Mouse (Mus musculus): ENCODE measurements at regions not wholly inside any gene's neighbourhood (a gene's known extent, or its start where the extent isn't known, plus 50 kb on each side); places are given as distances from the start of the nearest gene placed in this dataset.

DNA sequence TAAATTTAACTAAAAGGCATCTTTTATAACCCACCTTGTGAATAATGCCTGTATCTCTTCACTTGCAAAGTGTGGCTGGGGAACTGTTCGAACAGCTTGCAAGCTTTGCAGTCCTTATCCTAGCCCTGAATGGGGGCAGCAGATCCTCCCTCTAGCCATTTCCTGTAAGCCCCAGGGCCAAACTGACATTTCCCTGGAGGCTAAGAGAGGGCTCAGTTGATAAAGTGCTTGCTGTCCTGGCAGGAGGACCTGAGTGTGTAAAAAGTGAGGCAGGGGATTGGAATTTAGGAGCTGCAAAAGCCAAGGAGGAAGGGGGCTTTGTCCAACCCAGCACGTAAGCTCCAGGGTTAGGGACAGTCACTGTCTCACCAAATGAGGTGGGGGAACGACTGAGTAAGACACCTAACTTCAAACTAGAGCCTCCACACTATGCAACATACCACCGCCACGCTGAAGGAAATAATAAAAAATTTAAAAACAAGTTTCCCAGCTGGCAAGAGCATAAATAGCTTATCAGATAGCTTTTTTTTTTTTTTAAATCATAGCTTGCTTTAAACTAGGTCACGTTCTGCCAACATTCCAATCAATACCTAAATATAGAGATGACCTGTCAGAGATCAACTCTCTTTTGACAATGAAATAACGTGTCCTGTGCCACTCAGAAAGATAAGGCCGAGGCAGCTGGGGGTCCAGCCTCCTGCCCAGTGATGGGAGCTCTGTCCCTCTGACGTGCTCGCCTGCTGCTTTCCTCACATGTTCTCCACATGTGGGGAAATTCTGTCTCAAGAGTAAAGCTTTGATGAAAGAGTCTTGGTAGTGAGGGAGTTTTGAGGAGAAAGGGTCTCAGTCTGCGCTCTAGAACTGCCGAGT is 146.0 kb downstream of the Zfp36l1 start:
- DNase-seq (ENCODE audit: low spot score), result peak; percentile 68
- H3K36me3 ChIP-seq (ENCODE audit: insufficient read depth, low read length), result no peaks in the 10 kb centered on the region
- no peak for TF ChIP-seq CTCF (IDR thresholded peaks at IDR 0.05)
- TF ChIP-seq EP300 (IDR thresholded peaks at IDR 0.05), result no peak
- H3K9ac ChIP-seq (replicated peaks; ENCODE audit: low read depth), result no peak overlapping the region
- peak overlapping the region; percentile 69 for H3K27ac ChIP-seq (ENCODE audit: low read length)
- H3K27me3 ChIP-seq (replicated peaks; ENCODE audit: insufficient read depth, low read length), result no peaks in the 10 kb centered on the region
- WGBS, result 52% methylated on average over 12 of the region's 12 CpGs
- H3K4me3 ChIP-seq (ENCODE audit: low read depth, low read length), result no peak overlapping the region
- H3K4me1 ChIP-seq (ENCODE audit: insufficient read depth, low read depth, low read length), result peaks cover 46% of the 10 kb centered on the region
- no peak overlapping the region for H3K4me2 ChIP-seq (replicated peaks; ENCODE audit: low read depth, low read length)
- no peak for ATAC-seq
- no peaks in the 10 kb centered on the region for H3K9me3 ChIP-seq (ENCODE audit: low read length)

DNA sequence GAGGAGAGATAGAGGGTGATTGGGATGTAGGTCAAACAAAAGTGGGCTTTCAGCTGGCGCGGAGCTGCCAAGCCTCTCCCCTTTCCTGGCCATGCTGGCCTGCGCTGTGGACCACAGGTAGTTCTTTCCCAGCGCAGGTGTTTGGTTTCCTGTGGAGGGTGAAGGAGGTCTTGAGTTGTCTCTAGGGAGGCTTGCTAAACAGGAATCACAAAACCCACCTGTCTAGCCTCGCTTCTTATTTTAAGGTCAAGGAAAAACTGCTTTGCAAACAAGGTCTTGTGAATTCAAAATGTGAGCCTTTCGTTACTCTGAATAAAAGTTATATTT is 146.6 kb downstream of the Zfp36l1 start:
- Histone ChIP-seq H3K36me3 (ENCODE audit: insufficient read depth, low read length) (no peaks in the 10 kb centered on the region), H3K9me3 (ENCODE audit: low read length) (no peaks in the 10 kb centered on the region), H3K4me1 (ENCODE audit: insufficient read depth, low read depth, low read length) (peaks cover 45% of the 10 kb centered on the region), H3K4me2 (replicated peaks; ENCODE audit: low read depth, low read length) (peak overlapping the region; percentile 75; the same call in 1 of the 2 replicates), H3K4me3 (ENCODE audit: low read depth, low read length) (peak overlapping the region; percentile 43; the same call in 1 of the 2 replicates), H3K27me3 (replicated peaks; ENCODE audit: insufficient read depth, low read length) (no peaks in the 10 kb centered on the region), H3K27ac (ENCODE audit: low read length) (peak overlapping the region; percentile 69), H3K9ac (replicated peaks; ENCODE audit: low read depth) (no peak overlapping the region)
- TF ChIP-seq EP300 (IDR thresholded peaks at IDR 0.05) (no peak), CTCF (IDR thresholded peaks at IDR 0.05) (no peak)
- 48% methylated on average over 6 of the region's 6 CpGs for WGBS
- ATAC-seq, result no peak; the same call in 1 of the 2 replicates
- no peak for DNase-seq (ENCODE audit: low spot score)

DNA sequence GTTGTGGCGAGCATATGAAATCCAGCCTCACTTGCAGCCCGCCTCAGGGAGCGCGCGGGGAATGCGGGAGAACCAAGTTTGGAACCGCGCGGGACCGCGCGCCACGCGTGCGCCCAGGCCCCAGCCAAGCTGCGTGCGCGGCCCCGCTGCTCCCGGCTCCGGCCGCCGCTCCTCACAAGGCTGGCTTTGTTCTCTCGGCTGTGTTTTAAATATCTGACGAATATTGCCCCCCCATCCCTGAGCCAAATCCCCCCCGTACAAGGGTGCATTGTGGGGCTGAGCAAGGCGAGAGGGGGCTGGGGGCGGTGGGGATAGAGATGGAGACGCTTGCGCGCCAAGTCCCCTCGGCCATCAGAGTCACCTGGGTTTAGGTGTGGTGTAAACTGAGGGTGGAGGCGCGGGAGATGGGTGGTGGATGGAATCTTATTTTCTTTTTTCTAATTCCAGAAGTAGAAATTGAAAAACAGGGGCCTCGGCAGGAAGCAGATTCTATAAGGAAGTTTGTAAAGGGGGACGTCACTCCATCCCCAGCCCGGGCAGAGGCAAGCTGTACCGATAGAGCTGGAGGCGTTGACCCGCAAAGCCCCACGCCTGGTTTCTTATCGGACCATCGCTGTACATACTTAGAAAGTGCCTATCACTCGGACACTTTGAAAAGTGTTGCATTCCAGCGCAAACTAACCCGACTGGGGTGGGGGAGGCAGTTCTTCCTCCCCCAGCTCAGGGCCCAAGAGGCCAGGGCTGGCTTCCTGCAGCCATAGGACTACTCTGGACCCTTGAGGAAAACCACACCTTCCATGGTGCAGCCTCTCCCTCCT is 147.1 kb downstream of the Zfp36l1 start:
- H3K27ac ChIP-seq (ENCODE audit: low read length), result peak overlapping the region; percentile 69
- H3K9me3 ChIP-seq (ENCODE audit: low read length), result no peaks in the 10 kb centered on the region
- H3K4me1 ChIP-seq (ENCODE audit: insufficient read depth, low read depth, low read length), result peaks cover 39% of the 10 kb centered on the region
- 3% methylated on average over 46 of the region's 46 CpGs for WGBS
- no peak for TF ChIP-seq EP300 (IDR thresholded peaks at IDR 0.05)
- TF ChIP-seq CTCF (IDR thresholded peaks at IDR 0.05), result no peak
- H3K9ac ChIP-seq (replicated peaks; ENCODE audit: low read depth), result peak overlapping the region; percentile 41
- H3K27me3 ChIP-seq (replicated peaks; ENCODE audit: insufficient read depth, low read length), result no peaks in the 10 kb centered on the region
- no peaks in the 10 kb centered on the region for H3K36me3 ChIP-seq (ENCODE audit: insufficient read depth, low read length)
- peak; percentile 57 for ATAC-seq
- peak overlapping the region; percentile 75 for H3K4me2 ChIP-seq (replicated peaks; ENCODE audit: low read depth, low read length)
- peak overlapping the region; percentile 43 for H3K4me3 ChIP-seq (ENCODE audit: low read depth, low read length)
- peak; percentile 55 for DNase-seq (ENCODE audit: low spot score)

DNA sequence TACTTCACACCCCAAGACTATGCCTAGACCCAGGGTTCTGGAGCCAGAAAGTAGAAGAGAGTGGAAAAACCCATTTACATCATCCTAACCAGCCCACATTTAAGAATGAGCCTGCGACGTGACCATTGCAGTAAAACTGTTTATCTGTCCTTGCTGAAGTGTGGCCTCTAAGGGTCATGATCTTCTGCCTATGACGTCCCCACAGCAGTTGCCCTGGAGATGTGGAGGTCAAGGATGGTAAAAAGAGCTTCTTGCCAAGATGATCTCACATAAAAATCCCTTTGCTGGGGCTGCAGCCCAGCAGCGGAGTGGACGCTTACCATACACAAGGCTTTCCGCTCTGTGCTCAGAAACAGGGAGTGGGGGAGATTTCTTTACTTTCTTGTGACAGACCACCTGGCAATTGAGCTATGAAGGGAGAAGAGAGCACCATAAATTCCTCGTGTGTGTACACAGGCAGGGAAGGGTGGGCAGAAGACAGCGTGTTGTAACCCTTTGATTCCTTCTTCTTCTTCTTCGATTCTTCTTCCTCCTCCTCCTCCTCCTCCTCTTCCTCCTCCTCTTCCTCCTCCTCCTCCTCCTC is 149.3 kb downstream of the Zfp36l1 start:
- peak; percentile 44 for DNase-seq (ENCODE audit: low spot score)

DNA sequence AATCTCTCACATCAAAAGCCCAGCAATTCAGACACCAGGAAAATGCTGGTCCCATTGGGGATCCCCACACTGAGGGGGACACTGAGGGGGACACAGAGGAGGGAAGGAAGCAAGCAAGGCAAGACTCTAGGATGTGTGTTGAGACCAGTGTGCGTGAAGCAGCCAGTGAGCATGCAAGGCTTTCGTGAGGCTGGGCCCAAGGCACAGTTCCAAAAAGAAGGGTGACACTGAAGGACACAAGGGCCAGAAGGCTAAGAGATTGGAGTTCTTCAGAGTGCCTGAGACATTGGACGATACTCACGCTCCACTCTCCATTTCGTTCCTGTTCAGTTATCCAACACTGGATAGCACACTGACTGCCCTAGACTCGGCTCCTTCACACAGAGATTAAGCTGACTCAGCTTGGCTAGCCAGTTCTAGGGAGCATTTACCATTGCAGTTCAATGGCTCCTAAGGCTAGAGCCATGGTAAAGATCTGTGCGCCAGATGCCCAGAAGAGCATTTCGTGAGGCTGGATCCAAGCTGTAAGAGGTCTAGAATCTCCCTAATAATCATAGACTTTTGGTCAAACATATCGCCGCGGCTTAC is 150.1 kb downstream of the Zfp36l1 start:
- no peaks in the 10 kb centered on the region for H3K36me3 ChIP-seq (ENCODE audit: insufficient read depth, low read length)
- 95% methylated on average over 11 of the region's 11 CpGs for WGBS
- no peak overlapping the region for H3K27ac ChIP-seq (ENCODE audit: low read length)

More for the DNA sequence above, 149.3 kb downstream of the Zfp36l1 start:
- H3K27ac ChIP-seq (ENCODE audit: low read length), result no peak overlapping the region
- TF ChIP-seq CTCF (IDR thresholded peaks at IDR 0.05), result no peak
- TF ChIP-seq EP300 (IDR thresholded peaks at IDR 0.05), result no peak
- no peaks in the 10 kb centered on the region for H3K9me3 ChIP-seq (ENCODE audit: low read length)
- 57% methylated on average over 9 of the region's 9 CpGs for WGBS
- no peaks in the 10 kb centered on the region for H3K27me3 ChIP-seq (replicated peaks; ENCODE audit: insufficient read depth, low read length)
- H3K4me2 ChIP-seq (replicated peaks; ENCODE audit: low read depth, low read length), result no peak overlapping the region
- ATAC-seq, result 0 out of 2 replicates have a peak, but pooled peaks have one; percentile 13
- H3K9ac ChIP-seq (replicated peaks; ENCODE audit: low read depth), result no peak overlapping the region
- H3K4me3 ChIP-seq (ENCODE audit: low read depth, low read length), result no peak overlapping the region
- H3K4me1 ChIP-seq (ENCODE audit: insufficient read depth, low read depth, low read length), result peaks cover 24% of the 10 kb centered on the region; the same call in 1 of the 2 replicates
- H3K36me3 ChIP-seq (ENCODE audit: insufficient read depth, low read length), result no peaks in the 10 kb centered on the region

More for the DNA sequence above, 150.1 kb downstream of the Zfp36l1 start:
- H3K27me3 ChIP-seq (replicated peaks; ENCODE audit: insufficient read depth, low read length), result no peaks in the 10 kb centered on the region
- H3K4me1 ChIP-seq (ENCODE audit: insufficient read depth, low read depth, low read length), result peaks cover 21% of the 10 kb centered on the region; the same call in 1 of the 2 replicates
- no peak overlapping the region for H3K4me2 ChIP-seq (replicated peaks; ENCODE audit: low read depth, low read length)
- no peak overlapping the region for H3K9ac ChIP-seq (replicated peaks; ENCODE audit: low read depth)
- H3K9me3 ChIP-seq (ENCODE audit: low read length), result no peaks in the 10 kb centered on the region
- no peak for TF ChIP-seq EP300 (IDR thresholded peaks at IDR 0.05)
- TF ChIP-seq CTCF (IDR thresholded peaks at IDR 0.05), result no peak
- H3K4me3 ChIP-seq (ENCODE audit: low read depth, low read length), result no peak overlapping the region
- DNase-seq (ENCODE audit: low spot score) (no peak), ATAC-seq (no peak)

Data from lung, postnatal 0 days (tissue).